Mouse (Mus musculus): ENCODE results near the gene Slc16a3.

Slc16a3 gene

GRCm38 (mm10) chr11:120939712-120940341 lies 8.5 kb upstream of the Slc16a3 start:
- in situ Hi-C loops (cut with MboI; ENCODE audit: low pct_unique_long_range_greater_than_20kb in 1 of 2, low sequenced_read_pairs in 2 of 2, unreplicated experiment in 1 of 2): no loop called here

DNA sequence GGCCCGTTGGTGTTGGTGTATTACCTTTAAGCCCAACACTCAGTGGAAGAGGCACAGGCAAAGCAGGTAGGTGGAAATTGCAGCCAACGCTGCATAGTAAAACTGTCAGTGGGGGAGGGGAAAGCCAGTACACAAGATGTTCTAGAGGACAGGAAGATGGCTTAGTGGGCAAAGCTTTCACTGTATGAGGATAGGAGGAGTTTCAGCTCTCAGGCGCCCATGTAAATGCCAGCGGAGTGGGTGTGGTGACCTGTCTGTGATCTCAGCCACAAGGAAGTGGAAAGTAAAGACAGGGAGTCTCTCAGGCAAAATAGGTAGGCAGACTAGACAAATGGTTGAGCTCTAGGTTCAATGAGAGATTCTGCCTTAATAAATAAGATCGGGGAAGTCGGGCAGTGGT lies 7.3 kb upstream of the Slc16a3 start:
- in situ Hi-C loops (cut with MboI; ENCODE audit: low pct_unique_long_range_greater_than_20kb in 1 of 2, low sequenced_read_pairs in 2 of 2, unreplicated experiment in 1 of 2): no loop called here

GRCm38 (mm10) chr11:120945266-120945665 lies 3.0 kb upstream of the Slc16a3 start:
- in situ Hi-C loops (cut with MboI; ENCODE audit: low pct_unique_long_range_greater_than_20kb in 1 of 2, low sequenced_read_pairs in 2 of 2, unreplicated experiment in 1 of 2): no loop called here

DNA sequence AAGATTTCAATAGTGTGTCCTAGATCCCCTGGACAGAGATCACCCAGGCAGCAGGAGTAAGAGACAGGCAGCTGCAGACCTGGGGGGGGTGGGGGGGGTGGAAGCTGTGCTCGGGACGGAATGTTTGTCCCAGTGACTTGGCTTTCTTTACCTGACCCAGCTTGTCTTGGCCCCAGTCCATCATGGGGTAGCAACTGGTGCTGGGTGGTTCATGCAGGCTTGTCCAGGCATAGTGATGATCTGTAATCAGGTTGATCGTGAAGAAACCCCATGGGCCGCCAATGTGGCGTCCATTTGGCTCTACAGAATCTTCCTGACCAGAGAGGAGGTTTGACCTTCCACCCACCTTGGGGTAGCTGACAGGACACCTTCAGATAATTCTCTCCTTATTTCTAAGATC lies 2.4 kb upstream of the Slc16a3 start:
- in situ Hi-C loops (cut with MboI; ENCODE audit: low pct_unique_long_range_greater_than_20kb in 1 of 2, low sequenced_read_pairs in 2 of 2, unreplicated experiment in 1 of 2): no loop called here

DNA sequence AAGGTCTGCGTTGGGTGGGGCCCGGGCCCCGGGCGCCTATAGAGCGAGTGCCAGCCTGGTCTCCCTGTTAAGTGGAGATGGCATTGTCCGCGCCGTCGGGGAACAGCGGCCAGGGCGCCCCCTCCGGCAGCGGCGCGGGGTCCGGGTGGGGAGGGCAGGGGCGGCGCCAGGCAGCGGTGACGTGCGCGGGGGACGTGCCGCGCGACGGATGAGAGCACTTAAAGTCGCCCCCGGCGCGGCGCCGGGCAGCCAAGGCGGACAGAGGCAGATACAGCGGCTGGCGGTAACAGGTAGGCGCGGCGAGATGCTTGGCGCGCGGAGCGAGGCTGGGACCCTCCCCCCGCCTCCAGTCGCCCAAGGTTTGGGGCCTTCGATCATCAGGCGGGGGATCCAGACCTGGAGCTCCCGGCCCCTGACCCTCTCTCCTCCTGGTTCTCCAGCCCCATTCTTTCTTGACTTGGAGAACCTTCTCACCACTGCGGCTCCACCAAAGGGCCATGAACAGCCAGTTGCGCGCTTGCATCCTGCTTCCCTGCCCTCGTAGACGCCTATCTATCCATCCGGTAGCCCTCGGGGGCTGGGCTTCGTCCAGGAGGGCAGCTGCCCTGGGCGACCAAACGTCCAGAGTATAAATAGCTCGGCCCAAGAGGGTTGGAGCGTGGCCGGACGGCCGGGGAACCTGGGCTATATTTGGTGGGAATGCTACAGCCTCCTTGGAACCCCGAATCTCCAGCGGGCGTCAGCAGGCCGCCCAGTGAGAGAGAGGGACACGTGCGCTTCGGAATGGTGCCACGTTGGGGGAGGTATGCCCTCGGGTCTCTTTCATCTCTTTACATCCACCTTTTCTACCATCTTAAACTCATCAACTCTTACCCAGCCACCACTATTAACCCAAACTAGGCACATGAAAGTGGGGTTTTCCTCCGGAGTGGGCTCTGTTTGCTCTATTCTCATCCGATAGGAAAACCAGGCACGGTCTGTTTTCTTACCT lies 876 bp downstream of the Slc16a3 start:
- in situ Hi-C loops (cut with MboI; ENCODE audit: low pct_unique_long_range_greater_than_20kb in 1 of 2, low sequenced_read_pairs in 2 of 2, unreplicated experiment in 1 of 2): no loop called here

GRCm38 (mm10) chr11:120949863-120950262 lies 1.6 kb downstream of the Slc16a3 start:
- in situ Hi-C loops (cut with MboI; ENCODE audit: low pct_unique_long_range_greater_than_20kb in 1 of 2, low sequenced_read_pairs in 2 of 2, unreplicated experiment in 1 of 2): no loop called here

DNA sequence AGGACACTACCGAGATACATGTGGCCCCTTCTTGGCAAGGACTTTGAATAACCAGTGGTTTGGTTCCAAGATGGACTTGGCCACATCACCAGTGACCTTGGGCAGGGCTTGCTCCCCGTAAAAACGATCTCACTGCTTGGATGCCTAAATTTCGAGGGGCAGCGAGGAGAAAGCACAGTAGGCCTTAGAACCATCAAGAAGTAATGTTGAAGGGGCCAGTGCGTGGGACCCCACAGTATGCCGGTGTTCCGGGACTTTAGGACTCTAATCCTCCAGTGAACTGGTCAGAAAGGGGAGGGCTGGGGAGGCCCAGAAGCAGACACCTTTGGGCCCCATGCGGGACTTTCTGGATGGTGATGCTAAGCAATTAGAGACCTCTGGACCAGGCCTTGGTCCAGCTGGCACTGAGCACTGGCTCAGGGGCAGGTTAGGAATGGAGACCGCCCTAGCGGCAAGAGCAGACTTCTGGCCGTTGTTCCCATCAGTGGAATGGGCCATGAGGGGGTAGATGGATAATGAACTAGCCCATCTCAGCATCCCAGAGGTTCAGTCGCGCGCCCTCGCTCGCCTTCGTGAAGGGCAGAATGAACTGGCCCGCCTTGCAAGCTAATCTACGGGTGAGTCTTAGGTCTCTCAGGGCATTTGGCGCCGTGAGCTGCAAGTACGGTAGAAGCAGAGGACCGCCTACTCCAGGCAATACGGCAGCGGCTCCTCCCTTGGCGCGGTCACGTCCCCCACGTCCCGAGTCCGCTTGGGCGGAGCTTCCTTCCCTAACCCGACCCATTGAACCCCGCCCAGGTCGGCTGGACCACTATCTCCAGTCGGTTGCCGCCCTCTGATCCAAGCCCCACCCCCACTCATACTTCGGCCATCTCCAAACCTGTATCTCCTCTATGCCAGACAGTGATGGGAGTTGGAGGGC lies 2.3 kb downstream of the Slc16a3 start:
- in situ Hi-C loops (cut with MboI; ENCODE audit: low pct_unique_long_range_greater_than_20kb in 1 of 2, low sequenced_read_pairs in 2 of 2, unreplicated experiment in 1 of 2): no loop called here

- in situ Hi-C loops (cut with MboI; ENCODE audit: low pct_unique_long_range_greater_than_20kb in 1 of 2, low sequenced_read_pairs in 2 of 2, unreplicated experiment in 1 of 2): no loop called here
These were observed 3.0 kb downstream of the Slc16a3 start for GRCm38 (mm10) chr11:120951237-120951636.

DNA sequence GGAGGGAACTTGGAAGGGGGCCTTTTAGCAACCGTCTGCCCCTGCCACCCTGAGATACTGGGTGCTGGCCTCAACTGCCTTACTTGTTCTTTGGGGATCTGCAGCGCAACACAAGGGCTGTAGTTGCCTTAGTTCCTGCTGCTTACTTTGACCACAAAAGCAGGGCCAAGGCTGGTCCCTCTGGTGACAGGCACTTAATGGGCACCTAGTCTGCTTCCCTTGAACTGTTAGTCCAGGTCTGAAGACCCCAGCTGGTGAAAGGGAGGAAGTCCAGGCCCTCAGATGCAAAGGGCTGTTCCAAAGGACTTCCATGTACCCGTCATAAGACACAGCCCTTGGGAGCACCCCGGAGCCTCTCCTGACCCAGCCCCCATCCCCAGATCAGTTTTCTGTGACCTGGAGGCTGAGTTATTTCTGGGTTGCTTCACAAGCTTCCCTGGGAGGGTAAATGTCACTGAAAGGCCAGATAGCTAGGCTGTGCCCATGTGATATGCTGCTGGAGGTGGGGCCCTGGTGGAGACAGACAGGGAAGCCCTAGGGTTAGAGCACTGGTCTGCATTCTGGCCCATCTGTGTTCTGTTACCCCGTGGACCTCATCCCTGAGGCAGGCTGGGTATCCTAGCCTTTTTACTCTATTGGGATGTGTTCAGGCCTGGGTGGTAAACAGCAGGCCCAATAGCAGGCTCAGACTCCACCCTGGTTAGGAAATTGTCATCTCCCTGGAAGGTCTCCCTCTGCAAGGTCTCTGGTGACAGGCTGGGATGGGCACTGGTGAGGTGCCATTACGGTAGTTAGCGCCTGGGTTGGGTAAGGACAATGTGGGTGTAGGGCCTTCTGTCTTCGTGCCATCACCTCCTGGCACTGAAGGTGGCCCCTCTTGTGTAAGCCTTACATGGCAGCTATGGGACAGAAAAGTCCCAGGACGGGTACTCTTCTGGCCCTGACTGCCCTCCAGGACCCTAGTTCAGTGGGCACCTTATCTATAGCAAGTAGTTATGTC lies 3.8 kb downstream of the Slc16a3 start:
- in situ Hi-C loops (cut with MboI; ENCODE audit: low pct_unique_long_range_greater_than_20kb in 1 of 2, low sequenced_read_pairs in 2 of 2, unreplicated experiment in 1 of 2): no loop called here

- in situ Hi-C loops (cut with MboI; ENCODE audit: low pct_unique_long_range_greater_than_20kb in 1 of 2, low sequenced_read_pairs in 2 of 2, unreplicated experiment in 1 of 2): no loop called here
These were observed 6.7 kb downstream of the Slc16a3 start for GRCm38 (mm10) chr11:120954936-120955335.

GRCm38 (mm10) chr11:120955701-120956100 lies 7.4 kb downstream of the Slc16a3 start:
- in situ Hi-C loops (cut with MboI; ENCODE audit: low pct_unique_long_range_greater_than_20kb in 1 of 2, low sequenced_read_pairs in 2 of 2, unreplicated experiment in 1 of 2): no loop called here

DNA sequence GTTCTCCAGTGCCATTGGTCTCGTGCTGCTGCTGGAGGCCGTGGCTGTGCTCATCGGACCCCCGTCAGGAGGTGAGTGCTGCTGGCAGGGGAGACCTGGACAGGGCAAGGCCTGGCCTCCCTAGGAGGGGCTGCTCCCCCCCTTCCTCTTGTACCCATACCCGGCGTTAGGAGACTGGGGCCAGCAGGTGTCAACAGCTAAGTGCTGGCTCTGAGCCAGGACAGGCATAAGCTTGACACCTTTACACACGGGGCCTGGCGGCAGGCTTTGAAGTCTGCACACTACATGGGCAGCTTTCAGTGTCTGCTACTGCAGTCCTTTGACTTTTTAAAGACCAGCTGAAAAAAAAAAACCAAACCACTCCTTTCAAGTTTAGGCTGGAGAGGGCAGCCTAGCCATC lies 8.8 kb downstream of the Slc16a3 start:
- in situ Hi-C loops (cut with MboI; ENCODE audit: low pct_unique_long_range_greater_than_20kb in 1 of 2, low sequenced_read_pairs in 2 of 2, unreplicated experiment in 1 of 2): no loop called here

DNA sequence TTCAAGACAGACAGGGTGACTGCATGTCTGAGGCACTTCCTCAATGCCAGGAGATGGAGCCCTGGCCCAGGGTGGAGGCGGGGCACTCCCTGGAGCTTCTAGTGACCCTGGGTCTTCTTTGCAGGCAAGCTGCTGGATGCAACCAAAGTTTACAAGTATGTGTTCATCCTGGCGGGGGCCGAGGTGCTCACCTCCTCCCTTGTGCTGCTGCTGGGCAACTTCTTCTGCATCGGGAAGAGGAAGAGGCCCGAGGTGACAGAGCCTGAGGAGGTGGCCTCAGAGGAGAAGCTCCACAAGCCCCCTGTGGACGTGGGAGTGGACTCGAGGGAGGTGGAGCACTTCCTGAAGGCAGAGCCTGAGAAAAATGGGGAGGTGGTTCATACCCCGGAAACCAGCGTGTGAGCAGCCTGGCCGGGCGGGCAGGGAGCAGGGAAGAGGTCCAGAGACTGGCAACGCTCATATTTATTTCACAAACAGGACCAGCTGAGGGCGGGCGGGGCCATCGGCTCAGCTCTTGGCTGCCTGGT lies 9.5 kb downstream of the Slc16a3 start:
- in situ Hi-C loops (cut with MboI; ENCODE audit: low pct_unique_long_range_greater_than_20kb in 1 of 2, low sequenced_read_pairs in 2 of 2, unreplicated experiment in 1 of 2): no loop called here

- in situ Hi-C loops (cut with MboI; ENCODE audit: low pct_unique_long_range_greater_than_20kb in 1 of 2, low sequenced_read_pairs in 2 of 2, unreplicated experiment in 1 of 2): no loop called here
These were observed 10.8 kb downstream of the Slc16a3 start for GRCm38 (mm10) chr11:120959066-120959465.

DNA sequence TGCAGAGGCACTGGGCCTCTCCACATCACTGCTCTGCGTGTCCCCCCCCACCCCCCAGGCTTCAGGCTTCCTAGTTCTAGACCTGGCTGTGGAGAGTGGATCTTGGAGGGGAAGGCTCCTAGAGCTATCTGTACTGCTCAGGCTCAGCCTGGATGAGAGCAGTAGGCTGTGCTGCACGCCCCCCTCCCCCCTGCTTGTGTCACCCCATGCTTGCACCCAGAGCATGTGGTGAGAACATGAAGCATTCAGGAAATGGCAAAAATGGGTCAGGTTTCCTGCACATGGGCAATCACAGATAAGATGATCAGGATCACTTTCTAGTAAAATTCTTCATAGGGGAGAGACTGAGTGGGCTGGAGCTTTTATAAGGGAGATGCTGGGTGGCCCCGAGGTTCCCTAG lies 11.3 kb downstream of the Slc16a3 start:
- in situ Hi-C loops (cut with MboI; ENCODE audit: low pct_unique_long_range_greater_than_20kb in 1 of 2, low sequenced_read_pairs in 2 of 2, unreplicated experiment in 1 of 2): no loop called here

DNA sequence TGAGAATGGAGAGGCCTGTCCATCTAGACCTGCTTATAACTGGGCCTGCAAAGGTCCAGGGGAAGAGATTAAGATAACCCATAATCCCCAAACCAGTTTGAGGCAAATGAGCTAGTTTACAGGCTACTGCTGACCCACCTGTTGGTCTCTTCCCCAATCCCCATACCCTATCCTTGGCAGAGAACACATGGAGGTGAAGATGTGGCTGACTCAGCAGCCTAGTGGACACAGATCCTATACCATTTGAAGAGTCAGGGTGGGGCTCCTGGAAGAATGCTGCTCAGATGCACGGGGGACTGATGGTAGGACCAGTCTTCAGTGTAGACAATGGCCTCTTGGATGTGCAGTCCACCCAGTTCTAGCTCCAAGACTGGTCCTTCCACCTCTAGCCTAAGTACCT lies 12.0 kb downstream of the Slc16a3 start:
- in situ Hi-C loops (cut with MboI; ENCODE audit: low pct_unique_long_range_greater_than_20kb in 1 of 2, low sequenced_read_pairs in 2 of 2, unreplicated experiment in 1 of 2): no loop called here

- in situ Hi-C loops (cut with MboI; ENCODE audit: low pct_unique_long_range_greater_than_20kb in 1 of 2, low sequenced_read_pairs in 2 of 2, unreplicated experiment in 1 of 2): no loop called here
These were observed 13.3 kb downstream of the Slc16a3 start for GRCm38 (mm10) chr11:120961594-120961993.
